ENCODE assay signal across 11 mouse cellular contexts in the genomic region with DNA sequence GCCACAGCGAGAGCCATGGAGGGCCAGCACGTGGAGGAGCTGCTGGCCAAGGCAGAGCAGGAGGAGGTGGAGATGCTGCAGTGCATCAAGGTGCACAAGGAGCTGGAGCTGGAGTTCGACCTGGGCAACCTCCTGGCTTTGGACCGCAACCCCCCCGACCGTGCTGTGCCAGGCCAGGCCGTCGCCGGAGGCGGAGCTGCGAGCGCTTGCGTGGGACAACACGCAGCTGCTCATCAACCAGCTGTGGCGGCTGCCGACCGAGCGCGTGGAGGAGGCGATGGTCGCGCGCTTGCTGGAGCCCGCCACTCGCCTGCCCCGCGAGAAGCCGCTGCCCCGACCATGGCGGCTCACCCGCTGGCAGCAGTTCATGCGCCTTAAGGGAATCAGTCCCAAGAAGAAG. TPM values are rescaled to one million over a fixed set of nuclear protein-coding genes. Genes with fewer than 3 reads are reported as not detected.
A peak's percentile ranks its signal among the peaks of the same experiment; 100 is the strongest.
DNase-seq lines count a peak whose midpoint lies in the region; ATAC-seq and TF ChIP-seq lines count a peak whose summit lies in the region.
"Not testable (repeated sequence)": the region's sequence is repeated elsewhere in the genome, so short reads cannot be mapped to it uniquely, and the experiment has no call there.
"Had no signal": no experiment of that assay in that cellular context is flagged by ENCODE, and none has a peak within 500 bp of the region (broad histone marks: within the 10 kb centered on the region; RNA-seq: fewer than 3 reads in every experiment).

No protein-coding gene starts in this region.

- not testable (repeated sequence) for TF ChIP-seq CTCF in ES-Bruce4 (IDR thresholded peaks at IDR 0.05; ENCODE audit: low read depth, low read length)

- DNase-seq in cerebellum, postnatal 10 days, result peak; percentile 20 to 38
- peak; percentile 65 for DNase-seq in forebrain, embryonic 11.5 days (ENCODE audit: low spot score)
- peak; percentile 20 for DNase-seq in neural tube, embryonic 10.5 days (ENCODE audit: extremely low spot score, low spot score)
- DNase-seq in right cerebral cortex, postnatal 4 days, result peak; percentile 2

- WGBS in forebrain, embryonic 11.5 days, result 38% methylated on average over 32 of the region's 32 CpGs
- WGBS in heart, embryonic 15.5 days, result 20% methylated on average over 32 of the region's 32 CpGs
- 35% methylated on average over 32 of the region's 32 CpGs for WGBS in kidney, embryonic 14.5 days
- WGBS in liver, embryonic 12.5 days (ENCODE audit: insufficient replicate concordance), result 19% methylated on average over 32 of the region's 32 CpGs

- ATAC-seq in forebrain, embryonic 11.5 days (replicated peaks; ENCODE audit: low FRiP score), result peak; percentile 78
- not testable (repeated sequence) for ATAC-seq in heart, embryonic 15.5 days (replicated peaks; ENCODE audit: insufficient number of reproducible peaks, insufficient read depth, low FRiP score, low read depth); liver, embryonic 12.5 days
- 0 out of 2 replicates have a peak, but pooled peaks have one; percentile 81 for ATAC-seq in kidney, embryonic 14.5 days (ENCODE audit: low FRiP score, low TSS enrichment)

- not testable (repeated sequence) for H3K27ac ChIP-seq in ES-Bruce4 (ENCODE audit: insufficient read depth, low read length); forebrain, embryonic 11.5 days (ENCODE audit: low read depth, low read length); heart, embryonic 15.5 days; kidney, embryonic 14.5 days (ENCODE audit: low read depth, low read length); liver, embryonic 12.5 days

- H3K27me3 ChIP-seq in ES-Bruce4 (ENCODE audit: control insufficient read depth, insufficient read depth, low read length, poor library complexity, severe bottlenecking); forebrain, embryonic 11.5 days (ENCODE audit: control insufficient read depth, insufficient read depth, low read length); heart, embryonic 15.5 days; kidney, embryonic 14.5 days (ENCODE audit: control insufficient read depth, insufficient read depth, low read length); liver, embryonic 12.5 days (replicated peaks): not testable (repeated sequence)

- not testable (repeated sequence) for TF ChIP-seq POLR2A in ES-Bruce4 (IDR thresholded peaks at IDR 0.05; ENCODE audit: insufficient read depth, low read length)

- not testable (repeated sequence) for H3K36me3 ChIP-seq in ES-Bruce4 (ENCODE audit: control insufficient read depth, insufficient read depth, low read length, poor library complexity, severe bottlenecking); forebrain, embryonic 11.5 days (ENCODE audit: control insufficient read depth, insufficient read depth, low read length); heart, embryonic 15.5 days; kidney, embryonic 14.5 days (ENCODE audit: control insufficient read depth, insufficient read depth, low read length); liver, embryonic 12.5 days

- H3K9ac ChIP-seq in ES-Bruce4 (ENCODE audit: low read depth, poor library complexity, severe bottlenecking); forebrain, embryonic 11.5 days (ENCODE audit: low read length); heart, embryonic 15.5 days; kidney, embryonic 14.5 days (ENCODE audit: low read depth, low read length); liver, embryonic 12.5 days: not testable (repeated sequence)

- H3K4me3 ChIP-seq in ES-Bruce4 (ENCODE audit: low read depth, low read length), result peak overlapping the region; percentile 22
- not testable (repeated sequence) for H3K4me3 ChIP-seq in forebrain, embryonic 11.5 days (ENCODE audit: low read depth, low read length); kidney, embryonic 14.5 days (ENCODE audit: low read length); liver, embryonic 12.5 days
- peak overlapping the region; percentile 28 for H3K4me3 ChIP-seq in heart, embryonic 15.5 days

- not testable (repeated sequence) for TF ChIP-seq EP300 in ES-Bruce4 (IDR thresholded peaks at IDR 0.05; ENCODE audit: insufficient read depth, low read depth, low read length)

- H3K9me3 ChIP-seq in ES-Bruce4 (replicated peaks; ENCODE audit: control insufficient read depth, insufficient read depth, low read length, poor library complexity, severe bottlenecking); forebrain, embryonic 11.5 days (ENCODE audit: control insufficient read depth, low read length); heart, embryonic 15.5 days (replicated peaks); kidney, embryonic 14.5 days (ENCODE audit: control insufficient read depth, low read length); liver, embryonic 12.5 days (replicated peaks): not testable (repeated sequence)

- H3K4me2 ChIP-seq in forebrain, embryonic 11.5 days (ENCODE audit: low read depth, low read length, severe bottlenecking), result peak overlapping the region; percentile 35
- H3K4me2 ChIP-seq in heart, embryonic 15.5 days, result peak overlapping the region; percentile 52
- H3K4me2 ChIP-seq in kidney, embryonic 14.5 days (replicated peaks; ENCODE audit: low read depth, low read length), result peak overlapping the region; percentile 31
- H3K4me2 ChIP-seq in liver, embryonic 12.5 days, result 0 out of 2 replicates have a peak overlapping the region, but pooled peaks have one; percentile 20

- not testable (repeated sequence) for H3K4me1 ChIP-seq in ES-Bruce4 (ENCODE audit: control insufficient read depth, insufficient read depth, low read length); forebrain, embryonic 11.5 days (replicated peaks; ENCODE audit: control insufficient read depth, insufficient read depth, low read length); heart, embryonic 15.5 days (replicated peaks); kidney, embryonic 14.5 days (ENCODE audit: control insufficient read depth, insufficient read depth, low read length); liver, embryonic 12.5 days

RNA-seq across cellular contexts. Expression of a gene that starts 2.4 kb away (rescaled TPM):
- not detected in 2 replicates for polyA plus RNA-seq in ES-Bruce4 (2011; ENCODE audit: insufficient read depth, insufficient read length, low read depth, missing spikeins)
- 0.13 TPM in 1 of 2 replicates, not detected in the other for polyA plus RNA-seq in forebrain, embryonic 11.5 days (2014; fragmentation: Nextera tagmentation; extraction: Ambion mirVana)
- polyA plus RNA-seq in heart, embryonic 15.5 days (2015; fragmentation: Nextera tagmentation; extraction: Ambion mirVana), result 0.10 TPM in 1 of 2 replicates, not detected in the other
- 0.11 and 0.21 TPM in 2 replicates for polyA plus RNA-seq in kidney, embryonic 14.5 days (2014; fragmentation: Nextera tagmentation; extraction: Ambion mirVana)
- polyA plus RNA-seq in liver, embryonic 12.5 days (2016; fragmentation: Nextera tagmentation; extraction: Ambion mirVana), result not detected in 2 replicates
- polyA plus RNA-seq: inflammation-experienced regulatory T-cells, adult 6 months; spleen, adult 2 months had no signal

RNA-seq across cellular contexts. Expression of a gene that starts 14.4 kb away (rescaled TPM):
- not detected in 2 replicates for polyA plus RNA-seq in ES-Bruce4 (2011; ENCODE audit: insufficient read depth, insufficient read length, low read depth, missing spikeins)
- not detected in 2 replicates for polyA plus RNA-seq in forebrain, embryonic 11.5 days (2014; fragmentation: Nextera tagmentation; extraction: Ambion mirVana)
- polyA plus RNA-seq in heart, embryonic 15.5 days (2015; fragmentation: Nextera tagmentation; extraction: Ambion mirVana), result not detected in 2 replicates
- polyA plus RNA-seq in kidney, embryonic 14.5 days (2014; fragmentation: Nextera tagmentation; extraction: Ambion mirVana), result not detected in 2 replicates
- not detected in 2 replicates for polyA plus RNA-seq in liver, embryonic 12.5 days (2016; fragmentation: Nextera tagmentation; extraction: Ambion mirVana)
- polyA plus RNA-seq: gonadal fat pad, adult 2 months; inflammation-experienced regulatory T-cells, adult 6 months; spleen, adult 2 months had no signal

RNA-seq across cellular contexts. Expression of a gene that starts 15.9 kb away (rescaled TPM):
- polyA plus RNA-seq in ES-Bruce4 (2011; ENCODE audit: insufficient read depth, insufficient read length, low read depth, missing spikeins), result not detected in 2 replicates
- polyA plus RNA-seq in forebrain, embryonic 11.5 days (2014; fragmentation: Nextera tagmentation; extraction: Ambion mirVana), result not detected in 2 replicates
- 0.09 and 0.10 TPM in 2 replicates for polyA plus RNA-seq in heart, embryonic 15.5 days (2015; fragmentation: Nextera tagmentation; extraction: Ambion mirVana)
- polyA plus RNA-seq in kidney, embryonic 14.5 days (2014; fragmentation: Nextera tagmentation; extraction: Ambion mirVana), result 0.09 TPM in 1 of 2 replicates, not detected in the other
- not detected in 2 replicates for polyA plus RNA-seq in liver, embryonic 12.5 days (2016; fragmentation: Nextera tagmentation; extraction: Ambion mirVana)
- polyA plus RNA-seq: gonadal fat pad, adult 2 months; inflammation-experienced regulatory T-cells, adult 6 months; spleen, adult 2 months had no signal

RNA-seq across cellular contexts. Expression of a gene that starts 31.8 kb away (rescaled TPM):
- polyA plus RNA-seq in ES-Bruce4 (2011; ENCODE audit: insufficient read depth, insufficient read length, low read depth, missing spikeins), result not detected in 2 replicates
- polyA plus RNA-seq in forebrain, embryonic 11.5 days (2014; fragmentation: Nextera tagmentation; extraction: Ambion mirVana), result 0.25 TPM in 1 of 2 replicates, not detected in the other
- polyA plus RNA-seq in heart, embryonic 15.5 days (2015; fragmentation: Nextera tagmentation; extraction: Ambion mirVana), result 0.11 TPM in 1 of 2 replicates, not detected in the other
- 0.07 and 0.23 TPM in 2 replicates for polyA plus RNA-seq in kidney, embryonic 14.5 days (2014; fragmentation: Nextera tagmentation; extraction: Ambion mirVana)
- polyA plus RNA-seq in liver, embryonic 12.5 days (2016; fragmentation: Nextera tagmentation; extraction: Ambion mirVana), result 0.06 TPM in 1 of 2 replicates, not detected in the other
- polyA plus RNA-seq: gonadal fat pad, adult 2 months; inflammation-experienced regulatory T-cells, adult 6 months; spleen, adult 2 months had no signal

RNA-seq across cellular contexts. Expression of a gene that starts 48.0 kb away (rescaled TPM):
- not detected in 2 replicates for polyA plus RNA-seq in ES-Bruce4 (2011; ENCODE audit: insufficient read depth, insufficient read length, low read depth, missing spikeins)
- polyA plus RNA-seq in forebrain, embryonic 11.5 days (2014; fragmentation: Nextera tagmentation; extraction: Ambion mirVana), result 0.24 TPM in 1 of 2 replicates, not detected in the other
- 0.09 TPM in 1 of 2 replicates, not detected in the other for polyA plus RNA-seq in heart, embryonic 15.5 days (2015; fragmentation: Nextera tagmentation; extraction: Ambion mirVana)
- polyA plus RNA-seq in kidney, embryonic 14.5 days (2014; fragmentation: Nextera tagmentation; extraction: Ambion mirVana), result 0.20 TPM in 1 of 2 replicates, not detected in the other
- not detected in 2 replicates for polyA plus RNA-seq in liver, embryonic 12.5 days (2016; fragmentation: Nextera tagmentation; extraction: Ambion mirVana)
- polyA plus RNA-seq: gonadal fat pad, adult 2 months; inflammation-experienced regulatory T-cells, adult 6 months; spleen, adult 2 months had no signal

Comparison
In these comparisons a context has a peak if more than half of its experiments do, and no peak if none do; other contexts are left out.
1. DNase-seq: peak in every context shown above with its lines; median percentile 65 in forebrain, embryonic 11.5 days; 29 in cerebellum, postnatal 10 days; 20 in neural tube, embryonic 10.5 days; 2 in right cerebral cortex, postnatal 4 days.